Mouse (Mus musculus) C2C12 (cell line): Measurements from ENCODE around the gene Mmrn2.

Experiments
- CTCF ChIP-seq: IDR thresholded peaks from one replicate; pipeline ENCODE4 v1.5.1; 2011; ENCODE audit not compliant: control insufficient read depth, insufficient read depth, insufficient read length
- FOSL1 ChIP-seq: IDR thresholded peaks from one replicate; pipeline ENCODE4 v1.8.0; 2011; ENCODE audit warnings: mild to moderate bottlenecking, low read length; ENCODE audit not compliant: poor library complexity, insufficient read depth, severe bottlenecking
- USF1 ChIP-seq: IDR thresholded peaks from one replicate; pipeline ENCODE4 v1.6.1; 2011; ENCODE audit warnings: low read depth, mild to moderate bottlenecking, control low read depth, moderate library complexity

- TF ChIP-seq CTCF (no peak), USF1 (no peak), FOSL1 (no peak)
Observed at GRCm38 (mm10) chr14:34371763-34372162, 3.5 kb upstream of the Mmrn2 start.
